Mouse (Mus musculus): ENCODE measurements around the gene Farsb.

DNA sequence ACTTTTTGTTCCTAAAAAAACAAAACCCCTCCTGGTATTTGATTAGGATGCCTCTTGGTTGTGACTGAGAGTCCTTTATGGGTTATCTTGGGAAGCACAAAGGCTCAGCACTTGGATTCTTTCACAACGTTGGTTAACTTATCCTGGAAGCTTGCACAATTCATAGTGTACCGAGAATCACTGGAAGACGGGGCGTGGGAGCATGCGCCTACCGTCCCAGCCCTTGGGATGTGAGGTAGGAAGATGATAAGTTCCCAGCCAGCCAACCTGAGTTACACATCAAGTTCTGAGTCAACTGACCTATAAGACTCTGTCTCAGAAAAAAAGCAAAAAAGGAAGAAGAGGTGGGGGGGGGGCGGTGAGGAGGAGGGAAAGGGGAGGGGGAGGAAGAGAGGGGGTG, 30.2 kb upstream of the Farsb start:
- TF ChIP-seq GATA1 (IDR thresholded peaks at IDR 0.05; ENCODE audit: borderline replicate concordance, low read length) = no peak
- no peak for TF ChIP-seq FLI1 (IDR thresholded peaks at IDR 0.05; ENCODE audit: low read length)

All from megakaryocyte, embryonic 14.5 days (primary cell).